Mouse (Mus musculus) kidney, adult 11 months (tissue): ENCODE measurements around the gene B3gat3.

Experiments
- DNase-seq: peaks from one replicate; pipeline ENCODE4 v3.0.0; 2022

B3gat3 gene

GRCm38 (mm10) chr19:8944062-8944461, 23.9 kb downstream of the B3gat3 start:
- no peak for DNase-seq

GRCm38 (mm10) chr19:8944750-8945149, 24.6 kb downstream of the B3gat3 start:
- peak; percentile 71 for DNase-seq

GRCm38 (mm10) chr19:8945251-8945650, 25.1 kb downstream of the B3gat3 start:
- no peak for DNase-seq

- no peak for DNase-seq
Measured at GRCm38 (mm10) chr19:8946929-8947328, 26.8 kb downstream of the B3gat3 start.

GRCm38 (mm10) chr19:8950190-8950589, 30.0 kb downstream of the B3gat3 start:
- no peak for DNase-seq

GRCm38 (mm10) chr19:8952241-8952640, 32.1 kb downstream of the B3gat3 start:
- no peak for DNase-seq

GRCm38 (mm10) chr19:8953135-8954039, 33.2 kb downstream of the B3gat3 start, which contains the start of gene Tut1:
Gene Tut1, plus strand, starts transcription at chr19:8953847.
- peak; percentile 95 for DNase-seq

GRCm38 (mm10) chr19:8954171-8954570, 34.0 kb downstream of the B3gat3 start:
- no peak for DNase-seq

- peak; percentile 41 for DNase-seq
Measured at GRCm38 (mm10) chr19:8962256-8962655, 42.1 kb downstream of the B3gat3 start.

- no peak for DNase-seq
Measured at GRCm38 (mm10) chr19:8965075-8965474, 44.9 kb downstream of the B3gat3 start.

- DNase-seq, result peak; percentile 37
Measured at GRCm38 (mm10) chr19:8965771-8966170, 45.6 kb downstream of the B3gat3 start.

- DNase-seq, result no peak
Measured at GRCm38 (mm10) chr19:8966198-8966589, 46.0 kb downstream of the B3gat3 start.

GRCm38 (mm10) chr19:8966590-8967372, 46.6 kb downstream of the B3gat3 start, which contains the start of gene Eef1g:
Gene Eef1g, plus strand, starts transcription at chr19:8967041.
- peak; percentile 100 for DNase-seq

GRCm38 (mm10) chr19:8967373-8967743, 47.2 kb downstream of the B3gat3 start:
- no peak for DNase-seq

- no peak for DNase-seq
Measured at GRCm38 (mm10) chr19:8967893-8968292, 47.7 kb downstream of the B3gat3 start.

- DNase-seq, result peak; percentile 59
Measured at GRCm38 (mm10) chr19:8972491-8972890, 52.3 kb downstream of the B3gat3 start.

GRCm38 (mm10) chr19:8974638-8975037, 54.5 kb downstream of the B3gat3 start:
- no peak for DNase-seq

- no peak for DNase-seq
Measured at GRCm38 (mm10) chr19:8975491-8975890, 55.3 kb downstream of the B3gat3 start.

GRCm38 (mm10) chr19:8976535-8976934, 56.4 kb downstream of the B3gat3 start:
- DNase-seq, result no peak
